In the genomic region with DNA sequence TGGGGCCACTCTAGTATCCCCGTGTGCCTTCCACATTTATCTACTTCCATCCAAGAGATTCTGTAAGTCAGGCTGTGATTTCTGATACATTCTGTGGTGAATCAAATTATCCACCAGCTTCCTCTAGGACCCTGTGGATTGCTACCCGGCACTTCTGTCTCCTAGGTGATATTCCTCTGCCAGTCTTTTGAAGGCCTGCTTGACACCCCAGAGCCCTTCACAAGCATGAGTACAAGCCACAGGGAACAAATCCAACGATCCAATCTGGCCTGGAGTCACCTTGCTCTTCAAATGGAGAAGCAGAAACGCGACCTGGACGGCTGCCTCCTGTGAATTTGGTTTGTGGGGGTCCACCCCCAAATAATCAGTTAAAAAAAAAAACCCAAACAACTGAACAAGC, we compare ENCODE assay signal across 22 mouse cellular contexts. TPM values are rescaled to one million over a fixed set of nuclear protein-coding genes. Genes with fewer than 3 reads are reported as not detected.
DNase-seq lines count a peak whose midpoint lies in the region; ATAC-seq lines count a peak whose summit lies in the region.
"Had no signal": no experiment of that assay in that cellular context is flagged by ENCODE, and none has a peak within 500 bp of the region (broad histone marks: within the 10 kb centered on the region; RNA-seq: fewer than 3 reads in every experiment).

No protein-coding gene starts in this region.

- DNase-seq in forebrain, embryonic 14.5 days (ENCODE audit: low spot score): peak; percentile 19
- DNase-seq in liver, embryonic 11.5 days (ENCODE audit: low spot score): peak; percentile 5
- no peak for DNase-seq in liver
- DNase-seq in limb, embryonic 10.5 days (ENCODE audit: low spot score): peak; percentile 19
- no peak for DNase-seq in layer of hippocampus, postnatal 10 days (ENCODE audit: low spot score in 2 of 2)
- DNase-seq: cerebellum, adult 2 months; cerebellum, postnatal 36 days; embryo, embryonic 11 days; gastrocnemius, postnatal 36 days; kidney, adult 11 months; kidney, postnatal 36 days; lung, postnatal 36 days; thymus, postnatal 25 days had no signal

- no peak overlapping the region for H3K9ac ChIP-seq in forebrain, embryonic 14.5 days (ENCODE audit: low read length)
- H3K9ac ChIP-seq in forebrain, embryonic 16.5 days (replicated peaks; ENCODE audit: low read depth, low read length): no peak overlapping the region
- H3K9ac ChIP-seq in liver, embryonic 11.5 days (ENCODE audit: low read depth, low read length): no peak overlapping the region
- no peak overlapping the region for H3K9ac ChIP-seq in midbrain, embryonic 16.5 days (ENCODE audit: low read depth, low read length)
- H3K9ac ChIP-seq: embryonic facial prominence, embryonic 13.5 days; kidney, embryonic 15.5 days; liver, embryonic 15.5 days; lung, embryonic 15.5 days had no signal

- no peaks in the 10 kb centered on the region for H3K9me3 ChIP-seq in forebrain, embryonic 14.5 days (replicated peaks; ENCODE audit: control insufficient read depth, low read length)
- no peaks in the 10 kb centered on the region for H3K9me3 ChIP-seq in forebrain, embryonic 16.5 days (ENCODE audit: control insufficient read depth, low read length)
- H3K9me3 ChIP-seq in liver, embryonic 11.5 days (ENCODE audit: control insufficient read depth, low read length): no peaks in the 10 kb centered on the region
- H3K9me3 ChIP-seq in limb, embryonic 10.5 days (replicated peaks): no peaks in the 10 kb centered on the region
- H3K9me3 ChIP-seq in midbrain, embryonic 16.5 days (replicated peaks; ENCODE audit: control insufficient read depth, low read length, poor library complexity, severe bottlenecking): no peaks in the 10 kb centered on the region
- H3K9me3 ChIP-seq: embryonic facial prominence, embryonic 13.5 days; kidney, embryonic 15.5 days; liver, embryonic 15.5 days; lung, embryonic 15.5 days; megakaryocyte, embryonic 14.5 days had no signal

- no peaks in the 10 kb centered on the region for H3K36me3 ChIP-seq in forebrain, embryonic 14.5 days (ENCODE audit: control insufficient read depth, insufficient read depth, low read length)
- H3K36me3 ChIP-seq in forebrain, embryonic 16.5 days (ENCODE audit: control insufficient read depth, insufficient read depth): no peaks in the 10 kb centered on the region
- no peaks in the 10 kb centered on the region for H3K36me3 ChIP-seq in liver, embryonic 11.5 days (ENCODE audit: control insufficient read depth, insufficient read depth, low read length)
- H3K36me3 ChIP-seq in limb, embryonic 10.5 days: no peaks in the 10 kb centered on the region
- H3K36me3 ChIP-seq in midbrain, embryonic 16.5 days (ENCODE audit: control insufficient read depth, insufficient read depth, low read length): no peaks in the 10 kb centered on the region
- H3K36me3 ChIP-seq: embryonic facial prominence, embryonic 13.5 days; kidney, embryonic 15.5 days; liver, embryonic 15.5 days; lung, embryonic 15.5 days had no signal

- no peak overlapping the region for H3K27ac ChIP-seq in forebrain, embryonic 14.5 days (ENCODE audit: low read depth, low read length)
- H3K27ac ChIP-seq in forebrain, embryonic 16.5 days (ENCODE audit: low read length): no peak overlapping the region
- H3K27ac ChIP-seq in liver, embryonic 11.5 days (ENCODE audit: low read depth, low read length): no peak overlapping the region
- no peak overlapping the region for H3K27ac ChIP-seq in limb, embryonic 10.5 days
- no peak overlapping the region for H3K27ac ChIP-seq in midbrain, embryonic 16.5 days (ENCODE audit: low read length)
- H3K27ac ChIP-seq: embryonic facial prominence, embryonic 13.5 days; kidney, embryonic 15.5 days; liver, embryonic 15.5 days; lung, embryonic 15.5 days had no signal

- no peak overlapping the region for H3K4me2 ChIP-seq in forebrain, embryonic 14.5 days (ENCODE audit: low read length)
- no peak overlapping the region for H3K4me2 ChIP-seq in forebrain, embryonic 16.5 days (ENCODE audit: low read length)
- no peak overlapping the region for H3K4me2 ChIP-seq in liver, embryonic 11.5 days
- no peak overlapping the region for H3K4me2 ChIP-seq in midbrain, embryonic 16.5 days (ENCODE audit: low read length)
- H3K4me2 ChIP-seq: embryonic facial prominence, embryonic 13.5 days; kidney, embryonic 15.5 days; liver, embryonic 15.5 days; lung, embryonic 15.5 days had no signal

- no peaks in the 10 kb centered on the region for H3K27me3 ChIP-seq in forebrain, embryonic 14.5 days (replicated peaks; ENCODE audit: control insufficient read depth, insufficient read depth, low read length)
- H3K27me3 ChIP-seq in forebrain, embryonic 16.5 days (replicated peaks; ENCODE audit: control insufficient read depth, insufficient read depth, low read length): no peaks in the 10 kb centered on the region
- H3K27me3 ChIP-seq in liver, embryonic 11.5 days (replicated peaks; ENCODE audit: control insufficient read depth, insufficient read depth, low read length): no peaks in the 10 kb centered on the region
- H3K27me3 ChIP-seq in limb, embryonic 10.5 days (ENCODE audit: low read depth, poor library complexity, severe bottlenecking): no peaks in the 10 kb centered on the region; the same call in 1 of the 2 replicates
- no peaks in the 10 kb centered on the region for H3K27me3 ChIP-seq in midbrain, embryonic 16.5 days (ENCODE audit: control insufficient read depth, insufficient read depth, low read depth, low read length)
- H3K27me3 ChIP-seq: embryonic facial prominence, embryonic 13.5 days; liver, embryonic 15.5 days; lung, embryonic 15.5 days; megakaryocyte, embryonic 14.5 days had no signal

- no peaks in the 10 kb centered on the region for H3K4me1 ChIP-seq in forebrain, embryonic 14.5 days (ENCODE audit: control insufficient read depth, insufficient read depth, low read length)
- H3K4me1 ChIP-seq in forebrain, embryonic 16.5 days (replicated peaks; ENCODE audit: control insufficient read depth, insufficient read depth, low read length): no peaks in the 10 kb centered on the region
- H3K4me1 ChIP-seq in liver, embryonic 11.5 days (replicated peaks; ENCODE audit: control insufficient read depth, insufficient read depth, low read length): no peaks in the 10 kb centered on the region
- H3K4me1 ChIP-seq in limb, embryonic 10.5 days: peaks cover 41% of the 10 kb centered on the region
- H3K4me1 ChIP-seq in midbrain, embryonic 16.5 days (ENCODE audit: control insufficient read depth, insufficient read depth, low read length): peaks cover 3% of the 10 kb centered on the region; the same call in 1 of the 2 replicates
- H3K4me1 ChIP-seq: lung, embryonic 15.5 days had no signal

- no peak overlapping the region for H3K4me3 ChIP-seq in forebrain, embryonic 14.5 days (ENCODE audit: low read depth, low read length)
- no peak overlapping the region for H3K4me3 ChIP-seq in forebrain, embryonic 16.5 days (replicated peaks; ENCODE audit: low read length)
- no peak overlapping the region for H3K4me3 ChIP-seq in liver, embryonic 11.5 days (ENCODE audit: low read depth, low read length)
- no peak overlapping the region for H3K4me3 ChIP-seq in limb, embryonic 10.5 days
- no peak overlapping the region for H3K4me3 ChIP-seq in midbrain, embryonic 16.5 days (ENCODE audit: low read depth, low read length)
- H3K4me3 ChIP-seq: embryonic facial prominence, embryonic 13.5 days; erythroblast, embryonic 14.5 days; kidney, embryonic 15.5 days; liver, embryonic 15.5 days; lung, embryonic 15.5 days had no signal

- WGBS in forebrain, embryonic 14.5 days: 62% methylated on average over 6 of the region's 6 CpGs
- 53% methylated on average over 6 of the region's 6 CpGs for WGBS in forebrain, embryonic 16.5 days
- WGBS in liver, embryonic 11.5 days: 65% methylated on average over 6 of the region's 6 CpGs
- 74% methylated on average over 6 of the region's 6 CpGs for WGBS in limb, embryonic 10.5 days
- 45% methylated on average over 6 of the region's 6 CpGs for WGBS in midbrain, embryonic 16.5 days

- ATAC-seq in forebrain, embryonic 14.5 days: no peak
- no peak for ATAC-seq in forebrain, embryonic 16.5 days
- no peak for ATAC-seq in liver, embryonic 11.5 days (replicated peaks; ENCODE audit: low FRiP score)
- ATAC-seq in midbrain, embryonic 16.5 days: peak; percentile 47; the same call in 1 of the 2 replicates
- no peak for ATAC-seq in megakaryocyte-erythroid progenitor cell, adult 5-6 weeks (replicated peaks; ENCODE audit: low FRiP score, low TSS enrichment, poor library complexity, severe bottlenecking)

RNA-seq across cellular contexts. Expression of gene Stx16, which starts 59.1 kb away (rescaled TPM):
- 9.1 and 9.2 TPM in 2 replicates for polyA plus RNA-seq in forebrain, embryonic 14.5 days (2014; fragmentation: Nextera tagmentation; extraction: Ambion mirVana)
- 16.4 and 21.3 TPM in 2 replicates for polyA plus RNA-seq in forebrain, embryonic 16.5 days (2015; fragmentation: Nextera tagmentation; extraction: Ambion mirVana)
- polyA plus RNA-seq in liver, embryonic 11.5 days (2014; fragmentation: Nextera tagmentation; extraction: Ambion mirVana): 7.2 and 9.6 TPM in 2 replicates
- 10.0 and 12.4 TPM in 2 replicates for polyA plus RNA-seq in limb, embryonic 10.5 days (2016; fragmentation: Nextera tagmentation; extraction: Ambion mirVana)
- 17.1 and 17.2 TPM in 2 replicates for polyA plus RNA-seq in midbrain, embryonic 16.5 days (2015; fragmentation: Nextera tagmentation; extraction: Ambion mirVana)
- 10 to 100 TPM; 40.2 to 42.7 TPM for total RNA-seq in layer of hippocampus, postnatal 10 days (2021)
- total RNA-seq in megakaryocyte-erythroid progenitor cell, adult 5-6 weeks (2014; fragmentation: Nextera tagmentation): 29.5 and 37.2 TPM in 2 replicates
- total RNA-seq in megakaryocyte-erythroid progenitor cell, adult 5-6 weeks (2017): 25.0 and 32.9 TPM in 2 replicates

Comparison
In these comparisons a context has a peak if more than half of its experiments do, and no peak if none do; other contexts are left out.
1. DNase-seq: peak in forebrain, embryonic 14.5 days (single experiment), liver, embryonic 11.5 days (single experiment) and limb, embryonic 10.5 days (single experiment); none in liver (single experiment) and layer of hippocampus, postnatal 10 days (0 of 2).